Mouse (Mus musculus) spleen, adult 2 months (tissue): ENCODE measurements around the gene Zim1. TPM values are rescaled to one million over a fixed set of nuclear protein-coding genes. Genes with fewer than 3 reads are reported as not detected.

ENCODE experiments used
- DNase-seq, 2 experiments: peaks; one replicate each; pipeline versions ENCODE4 v3.0.0 to v3.0.0-alpha.2; 2012 to 2021; ENCODE audit warnings: low spot score in 2 of 2, low read depth in 1 of 2
- H3K27ac ChIP-seq: fragments of 200-500 bp; 2 replicates; pipeline ENCODE4 v1.5.1; 2012; ENCODE audit warnings: low read length, inconsistent platforms; ENCODE audit not compliant: insufficient read depth
- H3K27me3 ChIP-seq: fragments of 200-500 bp; 2 replicates; pipeline ENCODE4 v1.6.1; 2012; ENCODE audit warnings: mild to moderate bottlenecking, moderate library complexity, low read length, inconsistent platforms; ENCODE audit not compliant: control insufficient read depth, insufficient read depth
- H3K36me3 ChIP-seq: fragments of 200-500 bp; 2 replicates; pipeline ENCODE4 v1.6.1; 2012; ENCODE audit warnings: mild to moderate bottlenecking, low read length, inconsistent platforms; ENCODE audit not compliant: control insufficient read depth, insufficient read depth
- H3K4me1 ChIP-seq: fragments of 200-500 bp; 2 replicates; pipeline ENCODE4 v1.6.1; 2011; ENCODE audit warnings: inconsistent platforms; ENCODE audit not compliant: control insufficient read depth, insufficient read depth, insufficient read length
- H3K4me3 ChIP-seq: fragments of 200-500 bp; 2 replicates; pipeline ENCODE4 v1.5.1; 2011; ENCODE audit warnings: mild to moderate bottlenecking, inconsistent platforms; ENCODE audit not compliant: insufficient read depth, insufficient read length; ENCODE audit errors: extremely low read depth
- CTCF ChIP-seq: fragments of 200-500 bp; IDR thresholded peaks from 2 replicates; pipeline ENCODE4 v1.5.1; 2011; ENCODE audit warnings: mild to moderate bottlenecking, inconsistent platforms; ENCODE audit not compliant: insufficient read depth, insufficient read length, insufficient replicate concordance; ENCODE audit errors: extremely low read depth
- POLR2A ChIP-seq: fragments of 200-500 bp; IDR thresholded peaks from 2 replicates; pipeline ENCODE4 v1.6.1; 2011; ENCODE audit warnings: low read depth, low read length, inconsistent platforms
- WGBS: fragments of 180-500 bp; shearing (Covaris S2); methylation state at CpG from one replicate; pipeline ENCODE4 v1.1.7; 2018; 5-methylcytosine and 5-hydroxymethylcytosine counted together
- polyA plus RNA-seq: library from polyadenylated mRNA; depleted of rRNA; stranded (reverse); fragments of >200 nt; gene quantifications from 2 replicates; pipeline ENCODE4 v1.2.3, GENCODE M21; 2012; rRNA removed

The Zim1 gene
- 0.02 TPM in 2 replicates for polyA plus RNA-seq

DNA sequence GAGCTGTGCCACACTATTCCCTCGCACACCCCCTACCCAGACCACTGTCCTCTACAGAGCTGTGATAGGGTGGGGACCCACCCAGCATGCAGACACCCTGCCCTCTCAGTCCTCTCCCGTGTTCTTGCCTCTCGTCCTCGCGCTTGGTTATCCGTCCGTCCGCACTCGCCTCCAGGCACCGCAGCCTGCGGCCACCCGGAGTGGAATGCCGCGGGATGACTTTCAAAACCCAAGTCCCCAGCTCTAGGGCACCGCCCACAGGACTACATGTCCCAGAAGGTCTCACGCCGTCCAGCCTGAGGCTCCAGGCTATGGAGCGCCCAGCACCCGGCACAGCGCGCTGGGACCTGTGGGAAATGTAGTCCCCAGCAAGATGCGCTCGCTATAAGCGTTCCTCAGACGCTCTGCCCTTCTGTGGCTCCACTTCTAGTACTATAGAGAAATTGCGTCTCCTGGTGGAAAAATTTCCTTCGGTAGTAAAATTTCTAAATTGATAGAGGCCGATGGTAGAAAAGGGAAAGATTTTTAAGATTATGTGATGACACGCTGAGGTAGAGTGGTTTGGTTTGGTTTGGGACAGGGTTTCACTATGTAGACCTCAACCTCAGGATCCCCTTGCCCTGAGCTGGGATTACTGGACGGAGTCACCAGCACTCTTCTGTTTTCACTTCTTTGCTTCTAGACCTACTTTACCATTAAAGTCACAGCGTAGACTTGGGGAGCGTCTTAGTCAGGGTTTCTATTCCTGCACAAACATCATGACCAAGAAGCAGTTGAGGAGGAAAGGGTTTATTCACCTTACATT, at the start of gene Zim1:
Zim1 (minus strand) TSS at position 210 of the 805 bp plus-strand sequence.
- Histone ChIP-seq H3K4me1 (no peaks in the 10 kb centered on the region), H3K4me3 (no peak within 1 kb of the TSS), H3K27me3 (no peaks in the 10 kb centered on the region), H3K27ac (no peak within 1 kb of the TSS), H3K36me3 (no peaks in the 10 kb centered on the region)
- WGBS = 18% methylated on average over 32 of the region's 32 CpGs
- no peak for DNase-seq
- no peak for TF ChIP-seq CTCF
- no peak for TF ChIP-seq POLR2A

- Histone ChIP-seq H3K4me1 (no peaks in the 10 kb centered on the region), H3K36me3 (no peaks in the 10 kb centered on the region), H3K4me3 (no peak overlapping the region), H3K27ac (no peak overlapping the region), H3K27me3 (no peaks in the 10 kb centered on the region)
- DNase-seq = no peak
- 58% methylated on average over 10 of the region's 10 CpGs for WGBS
- TF ChIP-seq POLR2A (no peak), CTCF (no peak)
These were observed 48.1 kb upstream of the Zim1 start for GRCm38 (mm10) chr7:6744281-6744904.

- Histone ChIP-seq H3K4me3 (no peak overlapping the region), H3K4me1 (no peaks in the 10 kb centered on the region), H3K27me3 (no peaks in the 10 kb centered on the region), H3K36me3 (no peaks in the 10 kb centered on the region), H3K27ac (no peak overlapping the region)
- 84% methylated on average over 1 of the region's 1 CpGs for WGBS
- TF ChIP-seq CTCF (no peak), POLR2A (no peak)
- no peak for DNase-seq
These were observed 39.8 kb upstream of the Zim1 start for GRCm38 (mm10) chr7:6736060-6736459.

GRCm38 (mm10) chr7:6731930-6732329, 35.7 kb upstream of the Zim1 start:
- no peak overlapping the region for H3K4me3 ChIP-seq
- no peaks in the 10 kb centered on the region for H3K4me1 ChIP-seq
- H3K27me3 ChIP-seq = no peaks in the 10 kb centered on the region
- no peak for DNase-seq
- H3K27ac ChIP-seq = no peak overlapping the region
- H3K36me3 ChIP-seq = no peaks in the 10 kb centered on the region
- 58% methylated on average over 4 of the region's 4 CpGs for WGBS
- TF ChIP-seq CTCF (no peak), POLR2A (no peak)

- H3K36me3 ChIP-seq = no peaks in the 10 kb centered on the region
- H3K27me3 ChIP-seq = no peaks in the 10 kb centered on the region
- no peak for TF ChIP-seq CTCF
- no peak for TF ChIP-seq POLR2A
- H3K27ac ChIP-seq = no peak overlapping the region
- DNase-seq = no peak
- no peak overlapping the region for H3K4me3 ChIP-seq
- WGBS = 47% methylated on average over 3 of the region's 3 CpGs
- H3K4me1 ChIP-seq = no peaks in the 10 kb centered on the region
These were observed 35.1 kb upstream of the Zim1 start for GRCm38 (mm10) chr7:6731373-6731772.

GRCm38 (mm10) chr7:6730801-6731200, 34.6 kb upstream of the Zim1 start:
- Histone ChIP-seq H3K27me3 (no peaks in the 10 kb centered on the region), H3K36me3 (no peaks in the 10 kb centered on the region), H3K4me3 (no peak overlapping the region), H3K27ac (no peak overlapping the region), H3K4me1 (no peaks in the 10 kb centered on the region)
- TF ChIP-seq POLR2A = no peak
- TF ChIP-seq CTCF = no peak
- 57% methylated on average over 15 of the region's 15 CpGs for WGBS
- no peak for DNase-seq

DNA sequence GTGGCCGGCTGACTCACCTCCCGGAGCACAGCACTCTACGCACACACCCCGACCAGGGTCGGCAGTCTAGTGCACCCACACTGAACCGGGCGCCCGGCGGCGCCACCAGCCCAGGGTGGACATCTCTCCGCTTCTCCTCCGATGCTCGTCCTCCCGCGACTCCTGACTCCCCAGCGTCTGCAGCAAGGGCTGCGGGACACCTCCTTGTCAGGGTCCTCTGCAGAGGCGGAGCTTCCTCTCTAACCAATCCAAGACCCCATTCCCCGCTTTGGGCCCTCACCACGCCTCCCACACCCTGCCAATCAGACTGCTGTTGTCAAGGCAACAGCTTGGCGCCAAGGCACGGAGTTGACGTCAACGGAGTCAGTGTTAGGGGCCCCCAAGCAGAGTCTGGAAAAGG, 34.0 kb upstream of the Zim1 start, which contains the start of the genes Peg3 and Usp29:
Peg3 (minus strand) TSS at position 191 of the 400 bp plus-strand sequence.
Usp29 (plus strand) TSS at position 338 of the 400 bp plus-strand sequence.
- WGBS = 51% methylated on average over 24 of the region's 24 CpGs
- Histone ChIP-seq H3K27ac (no peak within 1 kb of the TSS), H3K4me3 (peak within 1 kb of the TSS; percentile 2; the same call in 1 of the 2 replicates), H3K4me1 (no peaks in the 10 kb centered on the region), H3K27me3 (no peaks in the 10 kb centered on the region), H3K36me3 (no peaks in the 10 kb centered on the region)
- no peak for TF ChIP-seq CTCF
- TF ChIP-seq POLR2A = no peak
- DNase-seq = no peak
